Mouse (Mus musculus) brain, embryonic 14.5 days (tissue): ENCODE results near the gene Ppcdc.

Experiments
- CTCF ChIP-seq: fragments of 200-500 bp; IDR thresholded peaks from 2 replicates; pipeline ENCODE4 v1.5.1; 2012; ENCODE audit warnings: inconsistent platforms, mild to moderate bottlenecking, moderate library complexity, borderline replicate concordance; ENCODE audit not compliant: insufficient read depth, insufficient read length; ENCODE audit errors: extremely low read depth
- POLR2A ChIP-seq: fragments of 200-500 bp; IDR thresholded peaks from 2 replicates; pipeline ENCODE4 v1.6.1; 2012; ENCODE audit warnings: mild to moderate bottlenecking, inconsistent platforms, borderline replicate concordance; ENCODE audit not compliant: poor library complexity, insufficient read depth, insufficient read length, severe bottlenecking; ENCODE audit errors: extremely low read depth

DNA sequence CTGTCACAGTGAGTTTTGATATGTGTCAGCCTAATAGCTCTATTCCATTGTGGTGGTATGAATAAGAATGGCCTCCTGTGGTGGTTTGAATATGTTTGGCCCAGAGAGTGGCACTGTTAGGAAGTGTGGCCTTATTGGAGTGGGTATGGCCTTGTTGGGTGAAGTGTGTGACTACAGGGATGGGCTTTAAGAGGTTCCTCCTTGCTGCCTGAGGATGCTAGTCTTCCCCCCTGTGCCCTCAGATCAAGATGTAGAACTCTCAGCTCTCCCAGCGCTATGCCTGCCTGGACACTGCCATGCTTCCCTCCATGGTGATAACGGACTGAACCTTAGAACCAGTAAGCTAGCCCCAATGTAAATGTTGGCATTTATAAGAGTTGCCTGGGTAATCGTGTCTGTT, 78.9 kb downstream of the Ppcdc start:
- TF ChIP-seq POLR2A (no peak), CTCF (no peak)
